Mouse (Mus musculus) small intestine, adult 2 months (tissue): Measurements from ENCODE around the gene Myo5a.

Experiments used
- CTCF ChIP-seq: fragments of 200-500 bp; IDR thresholded peaks from 2 replicates; pipeline ENCODE4 v1.5.1; 2012; ENCODE audit warnings: low read depth, mild to moderate bottlenecking, control low read depth, inconsistent platforms, low read length, moderate library complexity, mixed read lengths; ENCODE audit not compliant: insufficient replicate concordance, insufficient read length; ENCODE audit errors: extremely low read depth
- POLR2A ChIP-seq: fragments of 200-500 bp; IDR thresholded peaks from 2 replicates; pipeline ENCODE4 v1.6.1; 2012; ENCODE audit warnings: low read depth, mild to moderate bottlenecking, control low read depth, inconsistent platforms, low read length, moderate library complexity

DNA sequence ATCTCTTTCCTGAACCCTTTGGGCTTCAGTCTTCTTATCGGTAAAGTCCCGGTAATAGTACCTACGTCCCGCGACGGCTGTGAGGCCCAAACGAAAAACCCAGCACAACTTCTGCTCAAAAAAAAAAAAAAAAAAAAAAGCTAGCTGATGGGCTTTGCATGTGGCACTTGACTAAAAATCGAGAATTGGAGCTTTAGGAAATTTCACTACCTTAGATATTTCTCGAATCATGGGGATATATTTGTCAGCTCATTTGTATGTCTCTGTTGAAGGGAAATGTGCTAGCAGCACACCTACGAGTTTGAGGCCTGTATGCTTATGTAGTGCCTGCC, 32.5 kb upstream of the Myo5a start:
- TF ChIP-seq CTCF (no peak), POLR2A (no peak)
